Mouse (Mus musculus) layer of hippocampus, adult 8-10 months (tissue): ENCODE results near the gene Lce1m. TPM values are rescaled to one million over a fixed set of nuclear protein-coding genes. Genes with fewer than 3 reads are reported as not detected.
"Not testable (repeated sequence)": the region's sequence is repeated elsewhere in the genome, so short reads cannot be mapped to it uniquely, and the experiment has no call there.

ENCODE experiments used
- DNase-seq, 2 experiments: peaks; one replicate each; pipeline ENCODE4 v3.0.0; 2022; ENCODE audit warnings: low spot score in 2 of 2
- total RNA-seq, 4 experiments: library from RNA; stranded (reverse); gene quantifications; 2 replicates each; pipeline ENCODE4 v1.2.4; 2022

The Lce1m gene
- total RNA-seq = not detected

DNA sequence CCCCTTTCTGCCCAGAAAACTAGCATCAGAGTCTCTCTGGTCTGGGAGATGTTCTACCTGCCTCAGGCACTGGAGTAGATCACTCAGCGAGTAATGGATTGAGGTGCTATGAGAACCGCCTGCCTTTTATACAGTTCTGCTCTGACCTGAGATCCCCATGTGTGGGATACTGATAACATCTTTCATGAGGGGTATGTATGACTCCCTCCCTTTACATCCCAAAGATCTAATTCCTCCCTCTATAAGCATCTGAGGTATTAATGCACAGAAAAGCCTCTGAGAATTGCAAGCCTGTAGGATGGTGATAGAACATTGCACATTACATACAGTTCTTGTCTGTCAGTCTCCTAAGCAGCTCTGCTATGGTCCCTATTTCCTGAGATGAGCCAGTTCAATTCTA lies at the start of gene Lce1m:
Gene Lce1m (minus strand): TSS at position 101 of the 400 bp plus-strand sequence.
- DNase-seq = no peak

DNA sequence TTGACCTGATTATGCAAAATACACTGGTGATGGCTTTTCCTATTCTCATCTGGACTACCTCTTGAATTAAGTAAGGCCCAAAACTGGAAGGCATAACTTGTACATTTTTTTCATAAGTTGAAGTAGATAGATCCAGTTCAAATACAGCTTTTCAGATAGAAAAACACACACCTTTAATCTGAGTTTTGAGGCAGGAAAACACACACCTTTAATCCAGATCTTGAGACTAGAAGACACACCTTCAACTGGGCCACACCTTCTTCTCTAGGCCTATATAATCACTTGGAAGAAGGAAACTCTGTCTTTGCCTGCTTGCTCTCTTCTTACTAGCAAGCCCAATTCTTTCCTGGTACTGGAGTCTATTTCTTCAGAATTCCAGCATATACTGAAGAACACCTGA lies 49.7 kb upstream of the Lce1m start, which contains the start of gene Gm4858:
Gene Gm4858 (plus strand): TSS at position 301 of the 400 bp plus-strand sequence.
- DNase-seq = not testable (repeated sequence)

DNA sequence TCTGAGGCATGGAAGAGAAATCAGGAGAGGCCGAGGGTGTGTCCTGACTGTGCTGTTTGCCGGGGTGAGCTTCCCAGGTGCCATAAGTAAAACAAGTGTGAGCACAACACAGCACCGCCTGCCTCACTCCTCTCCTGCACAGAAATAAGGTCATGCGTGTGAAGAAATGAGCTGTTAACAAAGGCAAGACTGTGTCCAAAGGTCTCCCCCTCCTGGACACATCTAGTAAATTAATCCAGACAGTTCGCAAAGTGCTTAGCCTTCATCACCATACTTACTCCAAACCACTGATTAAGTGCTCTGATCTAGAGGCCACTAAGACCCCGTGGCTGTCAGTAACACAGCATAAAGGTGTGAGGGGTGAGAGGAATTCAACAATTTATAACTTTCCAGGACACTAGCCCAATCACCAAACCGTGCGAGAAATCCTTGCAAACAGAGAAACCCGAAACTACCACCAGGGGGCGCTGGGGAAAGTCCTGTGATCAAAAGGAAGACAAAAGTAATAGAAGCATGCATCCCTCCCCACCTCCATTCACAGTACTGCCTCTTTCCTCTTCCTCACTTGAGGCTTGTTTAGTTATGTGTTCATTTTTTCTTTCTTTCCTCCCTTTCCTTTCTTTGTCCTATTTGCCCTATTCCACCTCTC lies 34.1 kb upstream of the Lce1m start:
- no peak for DNase-seq

DNA sequence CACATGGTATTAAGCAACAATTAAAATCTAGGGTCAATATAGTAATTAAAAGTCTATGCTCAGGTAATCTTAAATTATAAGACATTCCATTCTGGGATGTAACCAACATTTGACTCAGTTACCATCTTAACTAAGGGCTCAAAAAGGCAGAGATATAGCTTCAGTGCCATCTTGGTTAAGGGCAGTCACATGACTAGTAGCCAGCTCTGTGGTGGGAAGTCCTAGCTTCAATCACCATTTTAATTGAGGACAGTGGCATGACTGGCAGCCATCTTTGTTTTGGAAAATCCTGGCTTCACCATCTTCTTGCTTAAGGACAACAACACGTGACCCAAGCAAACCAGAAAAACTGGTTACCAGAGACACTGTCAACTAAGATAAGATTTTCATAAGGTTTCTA lies 31.3 kb upstream of the Lce1m start:
- no peak for DNase-seq

DNA sequence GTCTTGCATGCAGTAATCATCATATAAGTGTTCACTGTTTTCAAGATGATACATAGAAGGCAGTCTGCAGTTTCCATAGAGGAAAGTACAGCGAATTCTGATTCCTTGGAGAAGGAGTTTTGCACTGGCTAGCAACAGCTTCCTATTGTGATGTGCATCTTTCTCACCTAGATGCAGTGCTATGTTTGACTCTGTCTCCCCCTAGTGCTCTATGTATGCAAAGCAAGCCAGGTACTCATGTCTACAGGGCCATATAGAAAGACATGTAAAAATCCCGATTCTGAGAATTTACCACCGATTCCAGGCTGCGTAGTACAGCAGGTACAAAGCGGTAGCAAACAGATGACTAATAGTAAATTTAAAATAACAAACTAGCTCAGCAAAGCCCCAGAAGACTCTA lies 12.6 kb upstream of the Lce1m start:
- peak in 1 of 2 experiments; percentile 37 for DNase-seq

DNA sequence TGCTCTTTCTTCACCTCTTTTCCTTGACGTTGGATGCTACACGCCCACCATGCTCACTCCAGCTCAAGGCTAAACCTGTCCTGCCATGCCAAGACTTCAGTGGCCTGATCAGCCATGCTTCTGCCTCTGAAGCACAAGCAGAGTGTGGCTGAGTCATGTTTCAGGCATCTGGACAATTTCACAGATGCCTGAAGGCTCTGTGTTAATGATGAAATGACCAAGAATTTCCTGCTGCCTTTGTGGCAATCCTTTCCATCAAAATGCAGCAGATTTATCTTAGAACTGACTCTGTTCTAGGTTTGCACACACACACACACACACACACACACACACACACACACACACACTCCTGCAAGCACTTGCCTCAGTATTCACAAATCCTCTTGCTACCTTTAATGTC lies 6.6 kb upstream of the Lce1m start:
- DNase-seq = no peak

DNA sequence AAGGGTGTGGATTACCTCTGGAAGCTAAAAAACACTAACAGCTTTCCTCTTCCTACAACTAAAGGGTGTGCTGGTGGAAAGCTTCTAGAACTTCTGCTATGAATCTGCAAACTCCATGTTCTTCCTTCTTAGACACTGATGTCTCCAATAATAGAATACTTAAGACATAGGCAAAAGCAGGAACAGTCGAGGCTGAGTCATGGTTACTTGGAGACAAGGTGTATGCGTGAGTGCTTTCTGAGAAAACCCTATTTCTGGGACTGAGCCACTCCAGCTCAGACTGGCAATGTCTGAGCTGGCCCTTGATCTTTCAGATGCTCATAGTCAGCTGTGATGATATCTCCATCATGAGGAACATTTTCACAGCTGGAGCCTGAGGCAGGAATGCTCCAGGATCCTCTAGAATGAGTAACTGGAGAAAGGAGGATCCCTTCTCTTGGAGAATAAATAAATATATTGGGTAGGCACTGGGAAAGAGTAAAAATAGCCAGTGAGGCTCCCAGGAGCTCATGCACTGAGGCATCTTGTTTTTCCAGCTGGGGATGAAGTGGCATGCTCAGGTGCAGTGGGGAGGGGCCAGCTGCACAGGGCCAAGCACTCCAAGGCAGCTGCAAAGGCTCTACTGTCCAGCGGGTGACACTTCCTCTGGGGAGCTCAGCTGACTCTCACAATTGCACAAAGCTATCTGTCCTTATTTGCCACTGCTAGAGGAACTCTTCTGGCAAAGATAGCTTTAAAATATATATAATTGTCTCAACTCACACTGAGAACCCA lies 4.7 kb upstream of the Lce1m start:
- no peak for DNase-seq

DNA sequence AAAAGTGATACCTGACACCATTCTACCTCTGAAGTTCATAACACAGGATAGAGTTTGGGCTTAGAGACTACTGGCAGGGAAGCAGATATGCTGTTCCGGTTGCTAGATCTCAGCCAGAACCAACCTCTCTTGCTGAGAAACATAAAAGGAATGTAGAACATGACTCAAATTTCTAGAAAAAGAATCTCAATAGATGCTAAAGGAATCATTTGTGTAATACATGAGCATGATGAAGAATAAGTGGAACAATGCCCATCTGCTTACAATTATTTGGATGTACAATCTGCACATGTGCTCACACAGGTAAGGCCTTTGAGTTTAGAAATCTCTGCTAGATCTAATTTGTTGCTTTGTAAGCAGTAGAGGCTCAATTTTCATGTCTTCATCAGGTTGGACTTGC lies 2.3 kb upstream of the Lce1m start:
- DNase-seq = no peak

DNA sequence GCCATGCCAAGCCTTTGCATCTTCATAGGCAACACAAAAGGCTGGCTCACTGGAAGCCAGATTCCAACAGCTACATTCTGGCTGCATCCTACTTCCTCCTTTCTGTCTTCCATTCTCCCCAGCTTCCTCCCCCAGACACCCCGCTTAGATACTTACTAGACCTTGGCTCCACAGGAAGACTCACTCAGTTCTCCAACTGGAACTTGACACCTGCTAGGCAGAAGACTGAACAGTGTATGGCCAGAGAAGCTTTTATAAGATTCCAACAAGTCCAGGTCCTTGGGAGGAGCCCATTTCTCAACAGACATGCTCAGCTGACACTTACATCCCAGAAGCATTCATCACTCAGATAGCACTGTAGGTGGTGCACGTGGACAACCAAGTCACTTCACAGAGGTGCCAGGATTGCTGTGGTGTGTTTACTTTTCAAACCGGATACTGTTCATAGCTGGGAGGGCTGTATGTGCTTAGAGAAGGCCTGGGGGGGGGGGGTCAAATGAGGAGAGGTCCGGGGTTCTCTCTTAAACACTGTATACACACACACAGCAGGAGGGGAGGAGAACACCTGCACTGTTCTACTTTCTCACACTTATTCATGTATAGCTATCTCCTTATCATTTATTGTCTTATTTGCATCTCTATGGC lies 3.3 kb downstream of the Lce1m start, which contains the start of gene Crct1:
Gene Crct1 (minus strand): TSS at position 228 of the 645 bp plus-strand sequence.
- no peak for DNase-seq

DNA sequence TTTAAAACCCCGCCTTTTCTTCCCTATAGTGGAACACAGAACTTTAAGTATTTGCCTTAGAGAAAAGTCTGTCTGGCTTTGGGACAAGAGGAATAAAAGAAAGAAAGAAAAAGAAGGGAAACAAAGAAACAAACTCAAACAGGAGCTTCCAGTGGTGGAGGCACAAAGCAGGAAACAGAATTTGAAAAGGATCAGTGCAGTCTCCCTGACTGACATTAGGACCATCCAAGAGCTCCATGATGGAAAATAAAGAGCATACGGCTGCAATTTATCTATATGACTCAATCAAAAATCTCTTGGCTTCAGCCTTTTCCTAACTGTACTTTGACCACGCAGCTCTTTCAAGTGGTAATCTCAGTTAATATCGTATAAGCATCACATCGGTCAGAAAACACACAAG lies 4.0 kb downstream of the Lce1m start:
- DNase-seq = no peak

DNA sequence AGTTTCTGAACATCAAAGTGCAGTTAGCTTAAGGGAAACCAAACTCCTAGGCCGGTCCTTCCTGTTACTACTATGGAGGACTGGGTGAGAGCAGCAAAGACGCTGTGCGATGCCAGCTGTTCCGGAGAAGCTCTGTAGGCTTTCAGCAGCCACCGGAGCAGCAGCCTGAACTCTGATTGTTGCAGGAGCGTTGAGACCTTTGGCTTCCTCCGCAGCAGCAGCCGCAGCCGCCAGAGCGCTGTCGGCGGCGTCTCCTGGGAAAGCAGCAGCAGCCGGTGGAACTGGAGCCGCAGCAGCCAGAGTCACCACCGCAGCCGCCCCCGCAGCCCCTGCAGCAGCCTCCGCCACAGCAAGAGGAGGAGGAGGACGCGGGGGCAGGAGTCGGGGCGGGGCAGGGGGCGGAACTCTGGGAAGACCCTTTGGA lies 4.5 kb downstream of the Lce1m start:
- peak in 1 of 2 experiments; percentile 24 for DNase-seq

DNA sequence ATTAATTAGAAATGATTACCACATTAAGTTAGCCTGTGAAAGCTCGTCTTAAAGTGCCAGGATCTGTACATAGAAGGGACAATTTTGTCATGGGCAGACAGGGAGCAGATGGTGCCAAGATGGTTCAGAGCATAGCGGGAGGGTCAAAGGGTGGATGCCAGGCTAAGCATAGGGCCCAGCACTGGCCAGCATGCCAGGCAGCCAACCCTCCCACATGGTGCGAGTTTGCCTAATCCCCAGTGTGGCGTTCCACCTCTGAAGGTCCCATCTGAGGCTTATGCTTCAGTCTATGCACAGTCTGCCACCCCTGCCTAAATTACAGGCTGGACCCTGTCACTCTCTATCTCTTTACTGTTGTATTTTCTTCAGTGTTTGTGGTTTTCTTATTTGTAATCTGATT lies 16.0 kb downstream of the Lce1m start:
- DNase-seq = no peak

DNA sequence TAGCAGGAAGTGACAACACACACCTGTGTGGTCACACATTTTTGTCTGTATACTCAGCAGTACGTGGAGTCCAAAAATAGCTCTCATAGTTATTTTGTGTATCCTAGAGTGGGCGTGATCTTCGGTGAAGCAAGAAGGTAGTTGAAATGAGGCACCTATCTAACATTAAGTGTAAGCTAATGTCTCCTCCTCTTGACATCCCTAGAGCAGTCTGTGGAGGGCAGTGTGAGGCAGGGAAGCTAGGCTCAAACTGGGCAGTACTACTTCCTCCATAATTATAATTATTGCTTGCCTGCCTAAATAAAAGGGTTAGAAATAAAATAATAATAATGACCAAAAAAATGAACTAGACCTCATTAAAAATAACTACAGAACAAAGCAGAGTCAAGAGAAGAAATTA lies 18.2 kb downstream of the Lce1m start:
- no peak for DNase-seq

DNA sequence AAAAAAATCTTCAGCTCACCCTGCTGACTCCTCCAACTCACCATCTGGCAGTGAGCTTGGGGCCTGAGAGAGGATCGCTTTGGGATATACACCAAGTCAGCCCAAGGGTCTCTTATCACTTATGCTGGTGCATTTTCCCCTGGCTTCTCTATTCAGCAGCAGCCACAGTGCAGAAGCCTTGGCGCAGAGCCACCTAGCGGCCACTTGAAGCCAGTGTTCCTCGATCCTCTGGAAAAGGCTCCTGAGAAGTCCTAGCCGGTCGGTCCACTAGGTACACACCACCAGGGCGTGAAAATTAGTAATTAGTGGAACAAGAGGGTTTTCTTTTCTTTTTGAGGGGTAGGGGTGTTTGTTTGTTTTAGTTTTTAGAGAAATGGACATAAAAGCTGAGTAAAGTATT lies 20.2 kb downstream of the Lce1m start:
- peak; percentile 32 to 74 for DNase-seq

DNA sequence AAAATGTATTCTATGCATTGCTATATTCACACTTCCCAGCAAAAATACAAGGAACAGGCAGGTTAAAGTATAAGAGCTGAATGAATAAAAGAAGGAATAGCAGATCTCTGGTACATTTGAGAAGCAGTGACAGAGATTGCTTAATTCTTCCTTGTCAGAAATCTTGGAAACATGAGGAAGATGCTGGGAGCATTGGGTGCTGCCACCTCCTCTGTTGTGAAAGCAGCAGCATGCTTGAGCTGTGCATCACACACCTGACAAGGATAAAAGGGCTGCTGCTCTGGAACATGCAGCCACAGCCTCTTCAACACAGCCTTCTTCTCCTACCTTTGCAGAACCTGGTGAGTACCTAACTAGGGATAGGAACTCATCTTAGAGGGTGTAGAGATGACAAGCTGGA lies 26.9 kb downstream of the Lce1m start, which contains the start of gene Lce3f:
Gene Lce3f (plus strand): TSS at position 301 of the 400 bp plus-strand sequence.
- no peak for DNase-seq

DNA sequence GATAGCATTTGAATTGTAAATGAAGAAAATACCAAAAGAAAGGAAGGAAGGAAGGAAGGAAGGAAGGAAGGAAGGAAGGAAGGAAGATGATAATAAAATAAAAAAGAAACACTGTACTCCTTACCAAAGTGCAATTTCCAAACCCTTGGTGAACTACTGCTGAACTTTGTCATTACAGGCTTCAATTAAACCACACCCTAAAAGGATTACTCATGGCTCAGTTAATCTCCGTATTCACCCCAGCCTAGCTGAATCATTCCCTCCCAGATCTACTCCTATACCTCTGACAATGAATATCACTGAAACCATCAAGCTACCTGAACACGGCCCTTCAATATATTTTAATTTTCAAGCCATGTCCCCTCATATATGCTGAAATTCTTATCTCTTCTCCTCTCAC lies 40.4 kb downstream of the Lce1m start:
- DNase-seq = no peak

Other genes with a start within 250 kb of the Lce1m start
- gene Lce1i, start 240.2 kb downstream of the Lce1m start, total RNA-seq = not detected
- not detected for gene Lce1j, start 228.5 kb downstream of the Lce1m start, total RNA-seq
- not detected for gene Lce1k, start 211.2 kb downstream of the Lce1m start, total RNA-seq
- not detected for gene Kprp, start 191.8 kb downstream of the Lce1m start, total RNA-seq
- gene Lce1l, start 167.8 kb downstream of the Lce1m start, total RNA-seq = not detected
- not detected for gene 2310050C09Rik, start 148.8 kb downstream of the Lce1m start, total RNA-seq
- not detected for gene Lce3a, start 92.8 kb downstream of the Lce1m start, total RNA-seq
- gene Lce3b, start 86.1 kb downstream of the Lce1m start, total RNA-seq = not detected
- gene Lce3c, start 74.6 kb downstream of the Lce1m start, total RNA-seq = not detected
- not detected for gene Lce3d, start 61.7 kb downstream of the Lce1m start, total RNA-seq
- gene Lce3e, start 52.0 kb downstream of the Lce1m start, total RNA-seq = not detected
- not detected for gene Lce3f, start 26.8 kb downstream of the Lce1m start, total RNA-seq
- not detected for gene Crct1, start 3.4 kb downstream of the Lce1m start, total RNA-seq
- not detected for gene Gm4858, start 49.8 kb upstream of the Lce1m start, total RNA-seq
- gene Crnn, start 125.7 kb upstream of the Lce1m start, total RNA-seq = not detected
- gene Flg2, start 178.2 kb upstream of the Lce1m start, total RNA-seq = not detected